Mouse (Mus musculus) T-helper 17 cell (primary cell): ENCODE measurements around the gene Slc12a3.

Source experiments
- in situ Hi-C, 2 experiments: fragments of 300-600 bp; cut with MboI, MseI; formaldehyde crosslinking; loops; 1 replicate in 1 of 2; 2 replicates in 1 of 2; pipeline ENCODE4 v1.15.1; 2025; ENCODE audit warnings: high pct_unique_total_duplicates in 2 of 2

Gene Slc12a3

GRCm38 (mm10) chr8:94370839-94371238 is 41.8 kb downstream of the Slc12a3 start:
- in situ Hi-C loops = no loop called here

DNA sequence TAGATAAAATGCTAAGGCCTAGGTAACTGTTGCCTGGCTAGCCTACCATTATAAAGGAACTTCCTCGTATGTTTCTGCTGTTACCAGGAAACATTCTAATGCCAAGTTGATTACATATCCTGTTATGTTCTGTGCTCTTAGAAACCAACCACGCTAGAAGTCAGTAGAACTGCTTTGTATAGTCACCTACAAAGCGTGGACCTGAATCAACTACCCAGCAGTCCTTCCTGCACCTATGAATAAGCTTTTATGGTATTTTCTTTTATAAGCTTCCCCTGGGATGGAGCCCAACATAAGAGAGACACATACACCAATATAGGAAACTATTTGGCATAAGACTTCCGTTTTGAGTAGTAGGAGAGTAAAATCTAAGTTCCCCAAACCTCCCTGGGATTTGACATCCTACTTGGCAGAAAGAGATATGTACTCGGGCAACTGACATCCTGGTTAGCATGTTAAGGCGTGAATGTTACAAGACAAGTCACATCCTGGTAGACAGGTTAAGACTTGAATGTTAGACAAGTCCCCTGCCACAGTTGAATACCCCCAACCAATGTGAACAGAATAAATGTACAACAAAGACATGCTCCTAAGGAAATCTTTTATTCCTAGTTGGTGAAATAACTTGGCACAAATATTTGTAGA is 44.1 kb downstream of the Slc12a3 start:
- in situ Hi-C loops = no loop called here

GRCm38 (mm10) chr8:94375551-94375991 is 46.6 kb downstream of the Slc12a3 start:
- in situ Hi-C loops = no loop called here

GRCm38 (mm10) chr8:94376176-94376575 is 47.2 kb downstream of the Slc12a3 start:
- in situ Hi-C loops = no loop called here

- in situ Hi-C loops = no loop called here
Measured at GRCm38 (mm10) chr8:94376580-94376979, 47.6 kb downstream of the Slc12a3 start.

- in situ Hi-C loops = no loop called here
Measured at GRCm38 (mm10) chr8:94377031-94377430, 48.0 kb downstream of the Slc12a3 start.

- in situ Hi-C loops = no loop called here
Measured at GRCm38 (mm10) chr8:94377714-94378205, 48.8 kb downstream of the Slc12a3 start.

DNA sequence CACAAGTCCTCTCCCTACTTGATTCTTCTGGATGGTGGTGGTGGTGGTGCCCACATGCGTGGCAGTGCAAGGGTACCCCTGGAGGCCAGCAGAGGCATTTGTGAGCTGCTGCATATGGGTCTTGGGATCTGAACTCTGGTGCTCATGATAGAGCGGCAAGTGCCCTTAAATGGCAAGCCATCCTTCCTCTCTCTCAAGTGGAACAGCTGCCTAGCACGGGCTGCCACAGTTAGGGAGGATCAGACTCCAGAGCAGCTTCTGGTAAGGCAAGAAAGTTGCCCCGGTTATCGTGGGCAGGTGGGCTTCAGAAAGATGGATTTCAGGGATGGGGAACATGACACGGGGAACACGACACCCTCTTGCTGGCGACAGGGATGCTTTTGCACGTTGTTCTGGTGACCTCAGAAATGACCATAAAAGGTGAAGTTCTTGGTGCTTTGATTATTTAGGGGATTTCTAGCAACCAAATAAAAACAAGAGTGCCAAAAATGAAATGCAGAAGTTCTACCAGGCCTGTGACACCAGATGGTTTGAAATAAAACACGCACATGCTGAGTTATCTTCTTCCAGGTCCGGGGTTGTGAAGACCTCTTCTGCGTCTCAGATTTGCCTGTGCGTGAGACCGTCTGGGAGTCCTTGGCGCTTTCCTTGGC is 49.9 kb downstream of the Slc12a3 start:
- in situ Hi-C loops = no loop called here

- in situ Hi-C loops = loop anchor here in 1 of 2 experiments (5.0 kb wide), 1 partner anchor 32 kb away; no protein-coding TSS in a partner anchor
Measured at GRCm38 (mm10) chr8:94379686-94380085, 50.7 kb downstream of the Slc12a3 start.

DNA sequence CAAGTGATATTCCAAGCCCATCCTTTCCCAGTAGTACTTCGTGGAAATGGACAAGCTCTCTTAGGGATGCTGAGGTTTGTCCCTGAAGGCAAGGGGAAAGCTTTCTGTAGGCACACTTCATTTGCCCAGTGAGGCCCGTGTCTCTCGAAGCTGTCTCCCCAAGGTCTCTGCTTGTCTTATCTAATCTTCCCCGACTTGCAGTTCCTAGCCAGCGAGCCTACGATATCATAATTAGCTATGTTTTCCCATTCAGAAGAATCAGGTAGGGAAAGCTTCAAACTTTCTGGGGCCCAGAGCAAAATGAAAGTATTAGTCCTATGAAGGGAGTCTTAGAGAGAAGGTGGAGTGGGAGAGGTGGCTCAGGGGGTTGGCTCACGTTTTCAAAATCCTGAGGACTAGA is 55.2 kb downstream of the Slc12a3 start:
- in situ Hi-C loops = loop anchor here in 1 of 2 experiments (5.0 kb wide), 1 partner anchor 37 kb away; no protein-coding TSS in a partner anchor

DNA sequence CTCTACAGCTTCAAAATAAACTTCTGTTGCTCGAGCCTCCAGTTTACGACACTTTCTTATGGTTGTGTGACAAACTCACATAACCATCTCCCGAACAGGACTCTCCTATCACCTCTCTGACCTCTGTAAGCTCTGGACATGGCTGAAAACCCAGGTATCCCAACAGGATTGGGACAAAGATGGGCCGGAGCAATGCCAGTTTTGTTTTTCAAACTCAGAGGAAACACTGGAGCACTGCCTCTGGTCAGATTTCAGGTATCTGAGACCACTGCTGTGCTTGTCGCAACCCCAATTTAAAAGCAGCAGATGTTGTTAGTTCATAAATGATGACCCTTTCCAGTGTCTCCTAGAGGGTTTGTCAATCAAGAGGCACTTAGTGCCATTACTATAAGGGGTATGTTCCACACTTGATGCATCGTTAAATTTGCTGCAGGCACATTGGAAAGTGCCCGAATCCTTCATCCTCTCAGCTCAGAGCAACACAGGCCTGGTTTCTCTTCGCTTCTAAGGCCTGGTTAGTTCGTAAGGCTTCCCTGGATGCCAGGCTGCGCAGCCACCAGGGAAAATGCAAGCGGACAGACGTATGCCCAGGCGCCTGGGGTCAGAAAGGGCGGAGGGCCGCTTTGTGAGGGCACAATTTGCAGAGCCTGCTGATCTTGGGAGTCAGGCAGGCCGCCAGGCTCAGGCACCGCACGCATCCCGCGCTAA is 56.7 kb downstream of the Slc12a3 start:
- in situ Hi-C loops = no loop called here

- in situ Hi-C loops = no loop called here
Measured at GRCm38 (mm10) chr8:94386214-94387026, 57.4 kb downstream of the Slc12a3 start, which contains the start of gene Herpud1. TSS of gene Herpud1 (plus strand) at chr8:94386438.

DNA sequence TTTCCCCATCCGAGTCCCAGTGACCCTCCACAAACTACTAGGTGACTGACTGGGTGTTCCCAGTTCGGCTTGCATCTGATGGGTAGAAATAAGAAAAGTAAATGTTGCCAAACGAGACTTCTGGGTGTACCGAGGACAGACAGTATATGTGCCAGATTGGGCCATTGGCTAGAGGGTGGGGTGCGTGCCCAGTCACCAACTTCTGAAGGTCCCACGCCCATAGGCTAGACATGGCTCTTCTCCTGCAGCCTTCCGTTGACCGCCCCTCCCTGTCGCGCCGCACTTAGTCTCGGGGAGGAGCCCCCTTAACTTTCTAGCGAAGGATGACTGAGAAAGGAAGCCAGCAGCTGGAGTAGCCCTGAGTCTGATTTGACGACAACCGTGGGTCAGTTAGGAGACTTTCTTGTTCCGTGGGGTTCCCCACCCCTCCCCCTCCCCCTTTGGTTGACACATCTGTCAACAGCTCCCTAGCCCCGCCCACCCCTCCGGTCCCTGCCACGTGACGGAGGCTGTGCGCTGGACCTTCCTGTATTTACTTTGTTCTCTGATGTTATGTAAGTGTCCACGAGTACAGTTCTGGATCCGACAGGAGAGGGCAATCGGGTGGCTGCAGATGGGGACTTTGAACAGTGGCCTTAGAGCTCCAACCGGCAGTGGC is 58.2 kb downstream of the Slc12a3 start:
- in situ Hi-C loops = no loop called here

DNA sequence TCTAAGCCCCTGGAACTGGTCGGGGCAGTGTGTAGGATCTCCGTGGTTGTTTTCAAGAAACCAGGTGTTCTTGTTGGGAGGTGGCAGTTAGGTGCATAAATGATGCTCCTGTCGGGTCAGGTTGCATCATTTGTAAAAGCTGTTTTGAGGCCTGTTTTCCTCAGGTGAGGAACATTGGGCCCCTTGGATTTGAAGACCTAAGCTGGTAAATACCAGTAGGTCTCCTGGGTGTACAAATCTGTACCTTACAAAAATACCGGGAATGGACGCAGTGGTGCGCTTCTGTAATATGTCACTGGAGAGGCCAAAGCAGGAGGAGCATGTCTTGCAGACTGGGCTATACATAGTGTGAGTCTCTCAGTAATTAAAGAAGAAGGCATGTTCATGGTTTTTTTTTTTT is 58.8 kb downstream of the Slc12a3 start:
- in situ Hi-C loops = no loop called here

DNA sequence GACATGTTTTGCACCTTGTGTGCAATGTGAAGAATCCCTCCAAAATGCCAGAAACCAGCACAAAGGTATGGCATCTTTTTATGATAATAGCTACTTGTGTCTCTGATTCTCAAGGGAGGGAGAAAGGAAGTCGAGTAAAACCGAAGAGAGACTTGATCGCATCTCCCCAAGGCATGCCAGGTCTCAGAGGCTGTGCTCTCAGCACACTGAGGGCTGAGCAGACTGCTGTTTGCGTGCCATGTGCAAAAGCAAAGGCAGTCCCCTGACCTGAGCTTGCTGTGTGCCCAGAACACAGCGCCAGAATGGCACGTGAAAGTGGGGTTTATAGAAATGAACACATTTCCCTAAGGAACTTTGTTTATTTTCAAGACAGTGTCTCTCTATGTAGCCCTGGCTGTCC is 60.5 kb downstream of the Slc12a3 start:
- in situ Hi-C loops = no loop called here

- in situ Hi-C loops = no loop called here
Measured at GRCm38 (mm10) chr8:94390429-94390828, 61.4 kb downstream of the Slc12a3 start.

- in situ Hi-C loops = no loop called here
Measured at GRCm38 (mm10) chr8:94390910-94391309, 61.9 kb downstream of the Slc12a3 start.

- in situ Hi-C loops = no loop called here
Measured at GRCm38 (mm10) chr8:94392147-94392546, 63.1 kb downstream of the Slc12a3 start.

- in situ Hi-C loops = no loop called here
Measured at GRCm38 (mm10) chr8:94392648-94393047, 63.6 kb downstream of the Slc12a3 start.

DNA sequence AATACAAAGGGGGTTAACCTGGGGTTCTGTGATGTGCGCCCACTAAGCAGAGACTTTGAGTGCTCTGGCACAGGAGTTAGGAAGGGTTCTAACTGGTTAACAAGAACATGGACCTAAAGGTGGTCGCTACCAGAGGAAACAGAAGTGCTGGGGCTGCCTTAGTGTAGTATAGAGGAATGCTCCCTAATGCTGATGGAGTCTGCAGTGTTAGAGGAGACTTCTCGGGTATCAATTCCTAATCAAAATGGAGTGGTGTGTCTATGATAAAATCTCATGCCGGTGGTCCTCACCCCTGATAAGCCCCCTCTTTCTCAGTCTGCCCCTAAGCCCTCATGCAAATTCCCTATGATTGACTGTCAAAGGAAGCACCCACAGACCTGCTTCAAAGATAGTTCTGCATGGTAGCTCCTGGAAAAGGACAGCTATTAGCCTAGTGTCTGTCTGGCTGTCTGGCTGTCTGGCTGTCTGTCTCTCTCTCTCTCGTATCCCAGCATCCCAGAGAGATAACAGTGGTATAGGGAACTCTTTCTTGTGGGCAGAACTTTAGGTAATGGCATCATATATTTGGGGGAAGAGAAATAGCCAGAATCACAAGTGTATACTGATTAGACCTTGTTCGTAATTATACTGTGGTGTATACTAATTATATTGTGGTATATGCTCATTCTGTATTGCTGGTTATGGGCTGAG is 67.0 kb downstream of the Slc12a3 start:
- in situ Hi-C loops = no loop called here
